Mouse (Mus musculus) heart, adult 9 months (tissue): ENCODE measurements around the gene Tshz2.

Experiments used
- DNase-seq, 2 experiments: peaks; one replicate each; pipeline ENCODE4 v3.0.0; 2022; ENCODE audit warnings: low spot score in 2 of 2

Gene Tshz2

GRCm38 (mm10) chr2:170006829-170007228, 374.0 kb downstream of the Tshz2 start:
- DNase-seq = no peak

- DNase-seq = peak in 1 of 2 experiments; percentile 12
Observed at GRCm38 (mm10) chr2:170007426-170007958, 374.7 kb downstream of the Tshz2 start.

- DNase-seq = no peak
Observed at GRCm38 (mm10) chr2:170009729-170010128, 376.9 kb downstream of the Tshz2 start.

- DNase-seq = no peak
Observed at GRCm38 (mm10) chr2:170011858-170012257, 379.0 kb downstream of the Tshz2 start.

GRCm38 (mm10) chr2:170017302-170017701, 384.5 kb downstream of the Tshz2 start:
- no peak for DNase-seq

GRCm38 (mm10) chr2:170017926-170018325, 385.1 kb downstream of the Tshz2 start:
- DNase-seq = no peak

GRCm38 (mm10) chr2:170022953-170023352, 390.1 kb downstream of the Tshz2 start:
- DNase-seq = no peak

GRCm38 (mm10) chr2:170023741-170024140, 390.9 kb downstream of the Tshz2 start:
- no peak for DNase-seq

- no peak for DNase-seq
Observed at GRCm38 (mm10) chr2:170024939-170025338, 392.1 kb downstream of the Tshz2 start.

GRCm38 (mm10) chr2:170025896-170026295, 393.1 kb downstream of the Tshz2 start:
- DNase-seq = no peak

GRCm38 (mm10) chr2:170027837-170028236, 395.0 kb downstream of the Tshz2 start:
- no peak for DNase-seq

- no peak for DNase-seq
Observed at GRCm38 (mm10) chr2:170028488-170029303, 395.9 kb downstream of the Tshz2 start.

- DNase-seq = no peak
Observed at GRCm38 (mm10) chr2:170029304-170029856, 396.6 kb downstream of the Tshz2 start.

- DNase-seq = no peak
Observed at GRCm38 (mm10) chr2:170031226-170031625, 398.4 kb downstream of the Tshz2 start.

- no peak for DNase-seq
Observed at GRCm38 (mm10) chr2:170031872-170032271, 399.1 kb downstream of the Tshz2 start.

- DNase-seq = no peak
Observed at GRCm38 (mm10) chr2:170033219-170033618, 400.4 kb downstream of the Tshz2 start.

- DNase-seq = no peak
Observed at GRCm38 (mm10) chr2:170034794-170035193, 402.0 kb downstream of the Tshz2 start.

- no peak for DNase-seq
Observed at GRCm38 (mm10) chr2:170036791-170037241, 404.0 kb downstream of the Tshz2 start.

- DNase-seq = no peak
Observed at GRCm38 (mm10) chr2:170037346-170037745, 404.5 kb downstream of the Tshz2 start.

- DNase-seq = no peak
Observed at GRCm38 (mm10) chr2:170039772-170040171, 407.0 kb downstream of the Tshz2 start.

GRCm38 (mm10) chr2:170041101-170041500, 408.3 kb downstream of the Tshz2 start:
- peak; percentile 33 to 57 for DNase-seq

GRCm38 (mm10) chr2:170042471-170043213, 409.8 kb downstream of the Tshz2 start:
- no peak for DNase-seq
